Mouse (Mus musculus) megakaryocyte, embryonic 14.5 days (primary cell): ENCODE data around the gene Adam15.

Source experiments
- FLI1 ChIP-seq: IDR thresholded peaks from 2 replicates; pipeline ENCODE4 v1.6.1; 2012; ENCODE audit warnings: low read length, inconsistent platforms, mixed read lengths
- GATA1 ChIP-seq: IDR thresholded peaks from 3 replicates; pipeline ENCODE4 v1.6.1; 2012; ENCODE audit warnings: mixed read lengths, low read length, inconsistent platforms, borderline replicate concordance

DNA sequence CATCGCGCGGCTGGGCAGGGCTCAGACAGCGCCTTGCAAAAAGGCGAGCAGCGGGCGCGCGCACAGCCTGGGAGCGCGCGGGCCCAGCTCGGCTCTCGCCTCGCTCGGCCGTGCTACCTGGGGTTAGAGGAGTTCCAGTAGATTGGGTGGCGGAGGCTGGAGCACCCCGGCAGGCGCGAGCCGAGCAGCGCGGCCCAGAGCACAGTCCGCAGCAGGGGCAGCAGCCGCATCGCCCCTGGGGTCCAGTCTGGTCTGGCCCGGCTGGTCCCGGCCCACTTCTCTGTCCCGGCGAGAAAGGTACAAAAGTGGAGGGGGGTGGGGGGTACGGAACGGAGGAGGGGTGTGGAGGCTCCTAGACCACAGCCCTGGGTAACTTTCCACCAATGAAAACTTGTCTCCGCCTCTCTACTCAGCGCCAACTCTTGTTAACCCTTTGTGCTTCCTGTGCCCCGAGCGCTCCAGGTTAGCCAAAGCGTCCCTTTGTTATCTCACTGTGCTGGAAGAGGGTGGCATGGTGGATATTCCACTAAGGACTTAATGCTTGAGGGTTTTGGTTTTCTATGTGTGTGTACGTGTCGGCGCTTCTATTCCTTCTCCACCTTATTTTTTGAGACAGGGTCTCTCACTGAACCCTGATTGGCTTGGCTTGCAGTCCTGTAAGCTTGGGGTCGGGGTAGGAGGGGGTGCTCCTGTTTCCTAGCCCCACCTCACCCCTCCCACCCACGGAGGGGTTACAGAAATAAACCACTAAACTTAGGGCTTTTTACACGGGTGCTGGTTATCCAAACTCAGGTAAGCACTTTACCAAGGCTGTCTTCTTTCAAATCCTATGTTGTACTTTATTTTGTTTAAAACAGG, 11.8 kb downstream of the Adam15 start, which contains the start of gene Efna4:
- TF ChIP-seq GATA1 (no peak), FLI1 (no peak)
